In genomic region chr12:112894303-112894884, GRCm38 (mm10) we compare ENCODE assay signal across 11 mouse cellular contexts. TPM values are rescaled to one million over a fixed set of nuclear protein-coding genes. Genes with fewer than 3 reads are reported as not detected.
DNase-seq lines count a peak whose midpoint lies in the region; ATAC-seq lines count a peak whose summit lies in the region.
"Had no signal": no experiment of that assay in that cellular context is flagged by ENCODE, and none has a peak within 500 bp of the region (broad histone marks: within the 10 kb centered on the region; RNA-seq: fewer than 3 reads in every experiment).

No protein-coding gene starts in this region.

- no peaks in the 10 kb centered on the region for H3K36me3 ChIP-seq in lung, embryonic 15.5 days
- H3K36me3 ChIP-seq in splenic B cell, adult 2 months (ENCODE audit: control insufficient read depth, insufficient read depth, low read length, poor library complexity, severe bottlenecking) = no peaks in the 10 kb centered on the region
- H3K36me3 ChIP-seq: limb, embryonic 10.5 days; stomach, embryonic 15.5 days had no signal

- WGBS in lung, embryonic 15.5 days = 49% methylated on average over 11 of the region's 11 CpGs

- H3K4me2 ChIP-seq in lung, embryonic 15.5 days = peak overlapping the region; percentile 19; the same call in 1 of the 2 replicates
- H3K4me2 ChIP-seq: stomach, embryonic 15.5 days had no signal

- no peaks in the 10 kb centered on the region for H3K9me3 ChIP-seq in lung, embryonic 15.5 days
- H3K9me3 ChIP-seq: limb, embryonic 10.5 days; stomach, embryonic 15.5 days had no signal

- no peak overlapping the region for H3K9ac ChIP-seq in lung, embryonic 15.5 days
- H3K9ac ChIP-seq: stomach, embryonic 15.5 days had no signal

- ATAC-seq in lung, embryonic 15.5 days (ENCODE audit: borderline replicate concordance, extremely low read depth, low FRiP score, low TSS enrichment) = no peak

- peak; percentile 84 for DNase-seq in heart, adult 11 months
- no peak for DNase-seq in heart, adult 8-10 months (ENCODE audit: low spot score)
- no peak for DNase-seq in lung, postnatal 4 days
- DNase-seq in brain, adult 2 months (ENCODE audit: low read depth, low spot score) = peak; percentile 71
- peak; percentile 64 for DNase-seq in splenic B cell, adult 2 months (ENCODE audit: low read depth, low spot score)
- DNase-seq in kidney, postnatal 14 days = no peak
- DNase-seq: cerebellum, adult 9-11 months; right cerebral cortex, postnatal 25 days had no signal

- no peak overlapping the region for H3K4me3 ChIP-seq in lung, embryonic 15.5 days
- H3K4me3 ChIP-seq: limb, embryonic 10.5 days; stomach, embryonic 15.5 days had no signal

- peaks cover 14% of the 10 kb centered on the region; the same call in 1 of the 2 replicates for H3K4me1 ChIP-seq in lung, embryonic 15.5 days

- peak overlapping the region; percentile 76; the same call in 1 of the 2 replicates for H3K27ac ChIP-seq in lung, embryonic 15.5 days
- H3K27ac ChIP-seq: limb, embryonic 10.5 days; stomach, embryonic 15.5 days had no signal

- no peaks in the 10 kb centered on the region for H3K27me3 ChIP-seq in lung, embryonic 15.5 days
- no peaks in the 10 kb centered on the region; the same call in 1 of the 2 replicates for H3K27me3 ChIP-seq in splenic B cell, adult 2 months (ENCODE audit: control insufficient read depth, insufficient read depth, low read length, poor library complexity, severe bottlenecking)
- H3K27me3 ChIP-seq: stomach, embryonic 15.5 days had no signal

RNA-seq across cellular contexts. Expression of gene Gpr132, which starts 26.4 kb away (rescaled TPM):
- total RNA-seq in heart, adult 8-10 months (2022) = under 1 TPM; 0.25 to 0.52 (median 0.33) TPM
- 0.13 and 0.79 TPM in 2 replicates for polyA plus RNA-seq in lung, embryonic 15.5 days (2015; fragmentation: Nextera tagmentation; extraction: Ambion mirVana)
- polyA plus RNA-seq: limb, embryonic 10.5 days had no signal

RNA-seq across cellular contexts. Expression of gene Jag2, which starts 35.2 kb away (rescaled TPM):
- 10 to 100 TPM; 25.1 to 30.4 (median 29.8) TPM for total RNA-seq in heart, adult 8-10 months (2022)
- polyA plus RNA-seq in lung, embryonic 15.5 days (2015; fragmentation: Nextera tagmentation; extraction: Ambion mirVana) = 6.2 and 7.2 TPM in 2 replicates

RNA-seq across cellular contexts. Expression of gene Nudt14, which starts 47.5 kb away (rescaled TPM):
- total RNA-seq in heart, adult 8-10 months (2022) = 10 to 100 TPM in 1 of 4 experiments, 1 to 10 TPM in 3; 7.0 to 11.7 (median 8.5) TPM
- polyA plus RNA-seq in lung, embryonic 15.5 days (2015; fragmentation: Nextera tagmentation; extraction: Ambion mirVana) = 103 and 120 TPM in 2 replicates

Comparison
In these comparisons a context has a peak if more than half of its experiments do, and no peak if none do; other contexts are left out.
1. DNase-seq: peak in heart, adult 11 months (single experiment), brain, adult 2 months (single experiment) and splenic B cell, adult 2 months (single experiment); none in heart, adult 8-10 months (single experiment), lung, postnatal 4 days (0 of 2) and kidney, postnatal 14 days (single experiment).